Mouse (Mus musculus) mouse trophoblast stem cell (cell line): ENCODE data around the gene Cd247.

Experiments
- in situ Hi-C, 2 experiments: fragments of 300-500 bp; cut with MseI, MboI; formaldehyde crosslinking; loops; 2 replicates in 1 of 2; 3 replicates in 1 of 2; pipeline ENCODE4 v1.15.1; 2025

Gene Cd247

GRCm38 (mm10) chr1:165891686-165892085 lies 103.2 kb downstream of the Cd247 start:
- in situ Hi-C loops: no loop called here

GRCm38 (mm10) chr1:165903596-165903995 lies 115.1 kb downstream of the Cd247 start:
- in situ Hi-C loops: no loop called here

GRCm38 (mm10) chr1:165908153-165908552 lies 119.7 kb downstream of the Cd247 start:
- in situ Hi-C loops: no loop called here

- in situ Hi-C loops: no loop called here
Observed at GRCm38 (mm10) chr1:165908806-165909205, 120.3 kb downstream of the Cd247 start.

GRCm38 (mm10) chr1:165909471-165909870 lies 121.0 kb downstream of the Cd247 start:
- in situ Hi-C loops: no loop called here

GRCm38 (mm10) chr1:165913720-165914415 lies 125.4 kb downstream of the Cd247 start:
- in situ Hi-C loops: no loop called here

GRCm38 (mm10) chr1:165914416-165914801 lies 125.9 kb downstream of the Cd247 start:
- in situ Hi-C loops: no loop called here

DNA sequence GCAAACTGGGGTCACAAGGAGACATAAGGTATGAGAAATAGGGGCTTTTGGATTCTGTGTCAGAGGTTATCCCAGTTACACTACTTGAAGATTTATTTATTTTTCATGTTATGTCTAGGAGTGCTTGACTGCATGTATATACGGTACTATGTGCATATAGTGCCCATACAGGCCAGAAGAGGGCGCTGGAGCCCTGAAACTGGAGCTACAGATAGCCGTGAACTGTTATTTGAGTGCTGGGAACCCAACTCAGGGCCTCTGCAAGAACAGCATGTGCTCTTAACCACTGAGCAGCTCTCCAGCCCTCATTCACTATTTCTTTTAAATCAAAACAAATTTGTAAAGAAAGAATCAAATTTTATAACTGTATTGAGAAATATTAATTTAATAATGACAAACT lies 132.5 kb downstream of the Cd247 start:
- in situ Hi-C loops: no loop called here

DNA sequence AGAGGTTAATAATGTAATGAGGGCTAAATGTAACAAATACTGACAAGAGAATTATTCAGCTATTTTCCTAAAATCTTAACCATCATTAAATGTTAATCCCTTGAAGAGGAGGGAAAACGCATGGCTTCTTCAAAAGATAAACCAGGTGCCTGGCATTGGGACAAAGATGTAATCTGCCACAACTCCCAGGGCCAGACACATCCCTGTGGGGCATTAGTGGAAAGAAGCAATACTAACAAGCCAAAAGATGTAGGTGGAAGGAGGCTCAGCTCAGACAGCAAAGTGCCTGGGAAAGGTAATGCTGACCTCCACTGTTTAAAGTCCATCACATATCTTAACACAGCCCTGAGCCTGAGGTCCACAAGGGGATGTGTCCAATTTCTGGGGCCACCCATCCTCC lies 134.0 kb downstream of the Cd247 start:
- in situ Hi-C loops: no loop called here

DNA sequence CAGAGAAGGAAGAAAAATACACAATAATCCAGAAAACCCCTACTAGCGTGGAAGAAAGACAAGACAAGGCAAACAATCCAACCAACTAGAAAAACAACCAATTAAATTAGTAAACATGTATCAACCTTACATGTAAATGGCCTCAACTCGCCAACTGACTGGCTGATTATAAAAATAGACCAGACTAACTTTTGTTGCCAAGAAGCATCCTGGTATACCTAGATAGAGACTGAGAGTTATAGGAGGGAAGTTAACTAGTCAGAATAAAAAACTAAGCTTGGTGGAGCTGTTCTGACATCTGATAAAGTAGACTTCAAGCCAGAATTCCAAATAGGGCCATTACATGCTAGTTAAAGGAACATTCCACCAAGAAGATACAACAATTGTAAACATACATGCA lies 136.7 kb downstream of the Cd247 start:
- in situ Hi-C loops: no loop called here
